Mouse (Mus musculus) heart, adult 2 months (tissue): ENCODE results near the gene 9630041A04Rik. TPM values are rescaled to one million over a fixed set of nuclear protein-coding genes. Genes with fewer than 3 reads are reported as not detected.

ENCODE experiments used
- DNase-seq, 2 experiments: peaks; one replicate each; pipeline ENCODE4 v3.0.0; 2021
- H3K27ac ChIP-seq: fragments of 200-600 bp; 2 replicates; pipeline ENCODE4 v1.8.1; 2022
- H3K27me3 ChIP-seq: fragments of 200-500 bp; 2 replicates; pipeline ENCODE4 v1.6.1; 2012; ENCODE audit warnings: mild to moderate bottlenecking, low read length, inconsistent platforms, mixed read lengths; ENCODE audit not compliant: control insufficient read depth, insufficient read depth
- H3K36me3 ChIP-seq: fragments of 200-500 bp; 2 replicates; pipeline ENCODE4 v1.6.1; 2012; ENCODE audit warnings: low read length, inconsistent platforms; ENCODE audit not compliant: control insufficient read depth, insufficient read depth
- H3K4me1 ChIP-seq: fragments of 200-500 bp; 2 replicates; pipeline ENCODE4 v1.6.1; 2011; ENCODE audit warnings: low read length; ENCODE audit not compliant: control insufficient read depth, insufficient read depth
- H3K4me3 ChIP-seq: fragments of 200-600 bp; 2 replicates; pipeline ENCODE4 v1.8.1; 2022
- H3K79me2 ChIP-seq: fragments of 200-500 bp; replicated peaks from 2 replicates; pipeline ENCODE4 v1.6.1; 2012; ENCODE audit warnings: mild to moderate bottlenecking, inconsistent platforms, low read length, moderate library complexity, mixed read lengths; ENCODE audit not compliant: control insufficient read depth, insufficient read depth
- H3K9ac ChIP-seq: fragments of 200-500 bp; 2 replicates; pipeline ENCODE4 v1.6.1; 2012; ENCODE audit warnings: low read depth, mild to moderate bottlenecking, control low read depth, inconsistent platforms, low read length, mixed read lengths
- CTCF ChIP-seq: fragments of 200-600 bp; IDR thresholded peaks from 2 replicates; pipeline ENCODE4 v1.8.1; 2022; ENCODE audit warnings: antibody characterized with exemption, mild to moderate bottlenecking, moderate library complexity
- EP300 ChIP-seq: fragments of 200-500 bp; IDR thresholded peaks from 2 replicates; pipeline ENCODE4 v1.6.1; 2011; ENCODE audit warnings: low read depth, low read length, control low read depth; ENCODE audit not compliant: insufficient read depth
- POLR2A ChIP-seq: fragments of 200-500 bp; IDR thresholded peaks from 2 replicates; pipeline ENCODE4 v1.6.1; 2011; ENCODE audit warnings: mild to moderate bottlenecking, low read depth, low read length, control low read depth; ENCODE audit not compliant: insufficient read depth
- WGBS: fragments of 180-500 bp; shearing (Covaris S2); methylation state at CpG from one replicate; pipeline ENCODE4 v1.1.7; 2018; 5-methylcytosine and 5-hydroxymethylcytosine counted together
- intact Hi-C: fragments of 180-260 bp; cut with DNase I; formaldehyde crosslinking; loops from one replicate; pipeline ENCODE4 v1.15.1; 2025
- polyA plus RNA-seq: library from polyadenylated mRNA; depleted of rRNA; stranded (reverse); fragments of >200 nt; gene quantifications from 2 replicates; pipeline ENCODE4 v1.2.3, GENCODE M21; 2012
- total RNA-seq, 2 experiments: library from RNA; stranded (reverse); gene quantifications; 2 replicates each; pipeline ENCODE4 v1.2.3; 2021

The 9630041A04Rik gene
- total and polyA plus RNA-seq, 3 experiments = not detected

GRCm38 (mm10) chr9:101909491-101909890 lies 47.9 kb downstream of the 9630041A04Rik start:
- H3K4me1 ChIP-seq = no peaks in the 10 kb centered on the region
- H3K79me2 ChIP-seq = no peaks in the 10 kb centered on the region
- 0 out of 2 replicates have a peak, but pooled peaks cover 1% of the 10 kb centered on the region for H3K27me3 ChIP-seq
- no peak overlapping the region for H3K27ac ChIP-seq
- TF ChIP-seq CTCF (no peak), POLR2A (no peak), EP300 (no peak)
- no peak for DNase-seq
- H3K36me3 ChIP-seq = no peaks in the 10 kb centered on the region
- H3K9ac ChIP-seq = no peak overlapping the region
- WGBS = 85% methylated on average over 4 of the region's 4 CpGs
- no peak overlapping the region for H3K4me3 ChIP-seq
- intact Hi-C loops = no loop called here

- Histone ChIP-seq H3K4me3 (no peak overlapping the region), H3K9ac (no peak overlapping the region), H3K27ac (no peak overlapping the region), H3K36me3 (no peaks in the 10 kb centered on the region), H3K27me3 (no peaks in the 10 kb centered on the region), H3K4me1 (no peaks in the 10 kb centered on the region), H3K79me2 (no peaks in the 10 kb centered on the region)
- no peak for DNase-seq
- TF ChIP-seq CTCF (no peak), POLR2A (no peak), EP300 (no peak)
- 56% methylated on average over 9 of the region's 9 CpGs for WGBS
- intact Hi-C loops = no loop called here
Observed at GRCm38 (mm10) chr9:101911176-101911866, 49.7 kb downstream of the 9630041A04Rik start.

GRCm38 (mm10) chr9:101915082-101915481 lies 53.4 kb downstream of the 9630041A04Rik start:
- intact Hi-C loops = no loop called here
- no peak for TF ChIP-seq POLR2A
- no peak for TF ChIP-seq CTCF
- 63% methylated on average over 2 of the region's 2 CpGs for whole genome bisulfite sequencing

GRCm38 (mm10) chr9:101918771-101919170 lies 57.1 kb downstream of the 9630041A04Rik start:
- TF ChIP-seq EP300 = no peak
- TF ChIP-seq POLR2A = no peak
- no peak for TF ChIP-seq CTCF

More at GRCm38 (mm10) chr9:101915082-101915481, 53.4 kb downstream of the 9630041A04Rik start:
- Histone ChIP-seq H3K36me3 (no peaks in the 10 kb centered on the region), H3K27me3 (no peaks in the 10 kb centered on the region), H3K4me3 (no peak overlapping the region), H3K4me1 (no peaks in the 10 kb centered on the region), H3K79me2 (no peaks in the 10 kb centered on the region), H3K9ac (no peak overlapping the region), H3K27ac (no peak overlapping the region)
- DNase-seq = no peak

GRCm38 (mm10) chr9:101919324-101919723 lies 57.7 kb downstream of the 9630041A04Rik start:
- no peak overlapping the region for H3K9ac ChIP-seq
- intact Hi-C loops = no loop called here

More at GRCm38 (mm10) chr9:101918771-101919170, 57.1 kb downstream of the 9630041A04Rik start:
- intact Hi-C loops = no loop called here
- H3K9ac ChIP-seq = no peak overlapping the region
- no peaks in the 10 kb centered on the region for H3K27me3 ChIP-seq
- H3K27ac ChIP-seq = no peak overlapping the region
- H3K79me2 ChIP-seq = no peaks in the 10 kb centered on the region
- no peak overlapping the region for H3K4me3 ChIP-seq
- H3K4me1 ChIP-seq = no peaks in the 10 kb centered on the region
- DNase-seq = no peak
- no peaks in the 10 kb centered on the region for H3K36me3 ChIP-seq
- 78% methylated on average over 4 of the region's 4 CpGs for WGBS

GRCm38 (mm10) chr9:101922846-101923245 lies 61.2 kb downstream of the 9630041A04Rik start:
- no peak for TF ChIP-seq CTCF
- TF ChIP-seq POLR2A = no peak
- TF ChIP-seq EP300 = no peak
- H3K36me3 ChIP-seq = no peaks in the 10 kb centered on the region
- H3K4me3 ChIP-seq = no peak overlapping the region
- H3K79me2 ChIP-seq = no peaks in the 10 kb centered on the region
- DNase-seq = peak; percentile 9 to 15
- no peak overlapping the region for H3K9ac ChIP-seq
- intact Hi-C loops = no loop called here
- 72% methylated on average over 4 of the region's 4 CpGs for WGBS
- no peak overlapping the region for H3K27ac ChIP-seq
- no peaks in the 10 kb centered on the region for H3K4me1 ChIP-seq
- H3K27me3 ChIP-seq = no peaks in the 10 kb centered on the region

More at GRCm38 (mm10) chr9:101919324-101919723, 57.7 kb downstream of the 9630041A04Rik start:
- WGBS = 88% methylated on average over 5 of the region's 5 CpGs
- Histone ChIP-seq H3K4me1 (no peaks in the 10 kb centered on the region), H3K27me3 (no peaks in the 10 kb centered on the region), H3K36me3 (no peaks in the 10 kb centered on the region), H3K4me3 (no peak overlapping the region), H3K79me2 (no peaks in the 10 kb centered on the region), H3K27ac (no peak overlapping the region)
- TF ChIP-seq CTCF (no peak), POLR2A (no peak), EP300 (no peak)
- DNase-seq = no peak
